Mouse (Mus musculus): ENCODE results near the gene Mylpf. TPM values are rescaled to one million over a fixed set of nuclear protein-coding genes. Genes with fewer than 3 reads are reported as not detected.
"Not testable (repeated sequence)": the region's sequence is repeated elsewhere in the genome, so short reads cannot be mapped to it uniquely, and the experiment has no call there.

Gene Mylpf
- total and polyA plus RNA-seq, 2 experiments: 0.71 to 8.6 TPM

DNA sequence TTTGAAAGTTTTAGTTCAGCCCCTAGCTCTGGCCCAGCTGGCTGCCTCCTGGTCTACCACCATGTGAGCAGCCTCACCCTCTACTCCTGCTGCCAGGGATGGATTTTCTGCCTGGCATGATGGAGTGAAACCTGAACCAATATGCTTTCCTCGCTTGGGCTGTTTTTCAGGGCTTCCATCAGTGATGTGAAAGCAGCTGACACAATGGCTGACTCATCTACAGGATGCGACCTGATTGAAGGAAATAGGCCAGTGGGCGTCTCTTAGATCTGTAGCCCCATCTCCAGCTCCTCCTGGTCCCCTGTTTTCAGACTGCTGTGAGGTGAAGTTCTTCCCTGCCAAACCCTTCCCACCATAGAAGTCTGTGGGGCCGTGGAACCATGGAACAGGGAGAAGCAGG lies 31.8 kb upstream of the Mylpf start:
- no peak for TF ChIP-seq POLR2A (IDR thresholded peaks at IDR 0.05; ENCODE audit: extremely low read depth, insufficient read depth, low read length)

DNA sequence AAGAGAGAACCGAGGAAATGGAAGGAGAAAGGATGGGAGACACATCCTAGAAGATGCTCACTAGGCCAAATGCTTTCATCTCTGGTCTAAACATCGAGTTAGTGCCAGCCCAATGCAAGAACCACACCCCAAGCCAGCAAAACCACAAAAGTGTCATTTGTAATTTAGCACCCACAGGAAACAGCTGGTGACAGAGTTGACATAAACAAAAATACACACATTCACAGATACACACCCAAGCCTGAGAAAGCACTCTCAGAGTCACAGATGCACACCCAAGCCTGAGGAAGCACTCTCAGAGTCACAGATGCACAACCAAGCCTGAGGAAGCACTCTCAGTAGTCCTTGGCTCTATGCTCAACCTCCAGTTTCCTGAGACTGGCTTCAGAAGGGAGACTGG lies 27.9 kb upstream of the Mylpf start:
- WGBS: 64% methylated on average over 2 of the region's 2 CpGs
- TF ChIP-seq CTCF (IDR thresholded peaks at IDR 0.05; ENCODE audit: low read depth, low read length): no peak
- no peak for TF ChIP-seq POLR2A (IDR thresholded peaks at IDR 0.05; ENCODE audit: extremely low read depth, insufficient read depth, low read length)
- H3K79me2 ChIP-seq (ENCODE audit: control insufficient read depth, insufficient read depth, low read length): no peaks in the 10 kb centered on the region
- H3K4me1 ChIP-seq (ENCODE audit: control insufficient read depth, insufficient read depth, low read length): no peaks in the 10 kb centered on the region; the same call in 1 of the 2 replicates
- no peak for DNase-seq (ENCODE audit: extremely low read depth, low read depth, low spot score)
- no peaks in the 10 kb centered on the region for H3K36me3 ChIP-seq (ENCODE audit: control insufficient read depth, insufficient read depth, low read length)
- H3K9ac ChIP-seq (ENCODE audit: low read depth, low read length): no peak overlapping the region
- H3K27me3 ChIP-seq (ENCODE audit: control insufficient read depth, insufficient read depth, low read length): no peaks in the 10 kb centered on the region
- no peak overlapping the region for H3K27ac ChIP-seq (replicated peaks; ENCODE audit: insufficient read depth, low read depth, low read length)
- no peak overlapping the region for H3K4me3 ChIP-seq (ENCODE audit: insufficient read depth, low read depth, low read length)

More for the DNA sequence above, 31.8 kb upstream of the Mylpf start:
- DNase-seq (ENCODE audit: extremely low read depth, low read depth, low spot score): no peak
- H3K4me3 ChIP-seq (ENCODE audit: insufficient read depth, low read depth, low read length): no peak overlapping the region
- H3K4me1 ChIP-seq (ENCODE audit: control insufficient read depth, insufficient read depth, low read length): no peaks in the 10 kb centered on the region
- no peak overlapping the region for H3K27ac ChIP-seq (replicated peaks; ENCODE audit: insufficient read depth, low read depth, low read length)
- no peaks in the 10 kb centered on the region for H3K36me3 ChIP-seq (ENCODE audit: control insufficient read depth, insufficient read depth, low read length)
- 81% methylated on average over 4 of the region's 4 CpGs for WGBS
- H3K79me2 ChIP-seq (ENCODE audit: control insufficient read depth, insufficient read depth, low read length): no peaks in the 10 kb centered on the region
- H3K27me3 ChIP-seq (ENCODE audit: control insufficient read depth, insufficient read depth, low read length): no peaks in the 10 kb centered on the region
- H3K9ac ChIP-seq (ENCODE audit: low read depth, low read length): no peak overlapping the region

GRCm38 (mm10) chr7:127181724-127182123 lies 27.0 kb upstream of the Mylpf start:
- H3K27ac ChIP-seq (replicated peaks; ENCODE audit: insufficient read depth, low read depth, low read length); H3K27me3 ChIP-seq (ENCODE audit: control insufficient read depth, insufficient read depth, low read length); DNase-seq (ENCODE audit: extremely low read depth, low read depth, low spot score); H3K4me1 ChIP-seq (ENCODE audit: control insufficient read depth, insufficient read depth, low read length); H3K4me3 ChIP-seq (ENCODE audit: insufficient read depth, low read depth, low read length); H3K79me2 ChIP-seq (ENCODE audit: control insufficient read depth, insufficient read depth, low read length); H3K9ac ChIP-seq (ENCODE audit: low read depth, low read length); H3K36me3 ChIP-seq (ENCODE audit: control insufficient read depth, insufficient read depth, low read length): not testable (repeated sequence)
- 39% methylated on average over 3 of the region's 3 CpGs for WGBS

DNA sequence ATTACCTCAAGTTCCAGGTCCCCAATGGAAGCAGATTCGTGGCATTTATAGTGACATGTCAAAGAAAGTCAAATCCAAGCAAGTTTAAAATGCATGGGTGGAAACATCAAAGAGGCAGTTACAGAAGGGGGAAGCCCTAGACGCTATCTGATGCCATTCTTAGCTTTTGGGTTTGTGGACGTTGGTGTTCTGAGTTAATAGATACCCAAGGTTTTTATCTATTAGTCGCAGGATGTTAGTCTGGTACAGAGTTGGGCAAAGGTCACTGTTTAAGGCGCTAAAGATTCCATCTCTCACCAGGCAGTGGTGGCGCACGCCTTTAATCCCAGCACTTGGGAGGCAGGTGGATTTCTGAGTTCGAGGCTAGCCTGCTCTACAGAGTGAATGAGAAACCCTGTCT lies 25.3 kb upstream of the Mylpf start:
- WGBS: 50% methylated on average over 8 of the region's 8 CpGs
- H3K27me3 ChIP-seq (ENCODE audit: control insufficient read depth, insufficient read depth, low read length): no peaks in the 10 kb centered on the region
- H3K27ac ChIP-seq (replicated peaks; ENCODE audit: insufficient read depth, low read depth, low read length): no peak overlapping the region
- H3K36me3 ChIP-seq (ENCODE audit: control insufficient read depth, insufficient read depth, low read length): no peaks in the 10 kb centered on the region
- TF ChIP-seq POLR2A (IDR thresholded peaks at IDR 0.05; ENCODE audit: extremely low read depth, insufficient read depth, low read length): no peak
- no peak for TF ChIP-seq CTCF (IDR thresholded peaks at IDR 0.05; ENCODE audit: low read depth, low read length)
- no peak overlapping the region for H3K4me3 ChIP-seq (ENCODE audit: insufficient read depth, low read depth, low read length)
- H3K9ac ChIP-seq (ENCODE audit: low read depth, low read length): no peak overlapping the region
- no peak for DNase-seq (ENCODE audit: extremely low read depth, low read depth, low spot score)
- no peaks in the 10 kb centered on the region; the same call in 1 of the 2 replicates for H3K4me1 ChIP-seq (ENCODE audit: control insufficient read depth, insufficient read depth, low read length)
- H3K79me2 ChIP-seq (ENCODE audit: control insufficient read depth, insufficient read depth, low read length): no peaks in the 10 kb centered on the region

DNA sequence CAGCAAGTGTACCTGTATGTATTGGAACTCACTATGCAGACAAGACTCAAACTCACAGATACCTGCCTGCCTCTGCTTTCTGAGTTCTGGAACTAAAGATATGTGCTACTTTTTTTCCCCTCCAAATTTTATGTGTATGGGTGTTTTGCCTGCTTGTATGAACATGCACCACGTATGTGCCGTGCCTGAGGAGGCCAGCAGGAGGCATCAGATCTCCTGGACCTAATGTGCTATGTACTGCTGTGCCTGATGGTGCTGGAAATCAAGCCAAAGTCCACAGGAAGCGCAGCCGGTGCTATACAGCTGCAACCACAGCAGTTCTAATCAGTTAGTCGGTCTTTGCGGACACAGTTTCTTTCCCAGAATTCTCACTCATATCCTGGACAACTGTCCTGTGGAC lies 24.9 kb upstream of the Mylpf start:
- peak; percentile 85 for DNase-seq (ENCODE audit: extremely low read depth, low read depth, low spot score)
- no peak overlapping the region for H3K9ac ChIP-seq (ENCODE audit: low read depth, low read length)
- 20% methylated on average over 6 of the region's 6 CpGs for WGBS
- no peaks in the 10 kb centered on the region for H3K36me3 ChIP-seq (ENCODE audit: control insufficient read depth, insufficient read depth, low read length)
- H3K79me2 ChIP-seq (ENCODE audit: control insufficient read depth, insufficient read depth, low read length): no peaks in the 10 kb centered on the region
- no peaks in the 10 kb centered on the region for H3K27me3 ChIP-seq (ENCODE audit: control insufficient read depth, insufficient read depth, low read length)
- no peak overlapping the region; the same call in 1 of the 2 replicates for H3K27ac ChIP-seq (replicated peaks; ENCODE audit: insufficient read depth, low read depth, low read length)
- no peak overlapping the region for H3K4me3 ChIP-seq (ENCODE audit: insufficient read depth, low read depth, low read length)
- H3K4me1 ChIP-seq (ENCODE audit: control insufficient read depth, insufficient read depth, low read length): no peaks in the 10 kb centered on the region; the same call in 1 of the 2 replicates
- no peak for TF ChIP-seq POLR2A (IDR thresholded peaks at IDR 0.05; ENCODE audit: extremely low read depth, insufficient read depth, low read length)
- peak; percentile 85 for TF ChIP-seq CTCF (IDR thresholded peaks at IDR 0.05; ENCODE audit: low read depth, low read length)

DNA sequence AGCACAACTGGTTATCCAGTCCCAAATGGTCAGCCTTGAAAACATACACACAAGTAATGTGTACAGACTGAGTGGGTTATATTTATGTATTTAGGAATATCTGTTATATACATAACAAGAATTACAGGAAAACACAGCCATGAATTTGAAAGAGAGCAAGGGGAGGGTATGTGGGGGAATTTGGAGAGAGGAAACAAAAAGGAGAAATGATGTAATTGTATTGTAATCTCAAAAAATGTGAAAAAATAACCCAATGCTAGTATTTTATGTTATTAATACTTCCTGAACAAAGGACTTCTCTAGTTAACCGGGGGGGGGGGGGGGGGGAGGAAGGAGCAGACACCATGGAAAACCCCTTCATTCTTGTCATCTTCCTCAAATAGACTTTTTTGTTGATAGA lies 24.0 kb upstream of the Mylpf start:
- Histone ChIP-seq H3K27me3 (ENCODE audit: control insufficient read depth, insufficient read depth, low read length) (no peaks in the 10 kb centered on the region), H3K79me2 (ENCODE audit: control insufficient read depth, insufficient read depth, low read length) (no peaks in the 10 kb centered on the region), H3K4me3 (ENCODE audit: insufficient read depth, low read depth, low read length) (no peak overlapping the region), H3K4me1 (ENCODE audit: control insufficient read depth, insufficient read depth, low read length) (no peaks in the 10 kb centered on the region; the same call in 1 of the 2 replicates), H3K9ac (ENCODE audit: low read depth, low read length) (no peak overlapping the region), H3K36me3 (ENCODE audit: control insufficient read depth, insufficient read depth, low read length) (no peaks in the 10 kb centered on the region), H3K27ac (replicated peaks; ENCODE audit: insufficient read depth, low read depth, low read length) (no peak overlapping the region)
- DNase-seq (ENCODE audit: extremely low read depth, low read depth, low spot score): no peak
- TF ChIP-seq CTCF (IDR thresholded peaks at IDR 0.05; ENCODE audit: low read depth, low read length) (no peak), POLR2A (IDR thresholded peaks at IDR 0.05; ENCODE audit: extremely low read depth, insufficient read depth, low read length) (no peak)
- 50% methylated on average over 1 of the region's 1 CpGs for WGBS
